19 mouse cellular contexts compared by ENCODE assay signal in genomic region chrX:102475555-102475954, GRCm38 (mm10). TPM values are rescaled to one million over a fixed set of nuclear protein-coding genes. Genes with fewer than 3 reads are reported as not detected.
DNase-seq lines count a peak whose midpoint lies in the region; ATAC-seq and TF ChIP-seq lines count a peak whose summit lies in the region.
"Had no signal": no experiment of that assay in that cellular context is flagged by ENCODE, and none has a peak within 500 bp of the region (broad histone marks: within the 10 kb centered on the region; RNA-seq: fewer than 3 reads in every experiment).

No protein-coding gene starts in this region.

- H3K36me3 ChIP-seq in forebrain, embryonic 14.5 days (ENCODE audit: control insufficient read depth, insufficient read depth, low read length): no peaks in the 10 kb centered on the region
- no peaks in the 10 kb centered on the region for H3K36me3 ChIP-seq in forebrain, embryonic 13.5 days (ENCODE audit: poor library complexity, severe bottlenecking)
- H3K36me3 ChIP-seq in heart, embryonic 15.5 days: no peaks in the 10 kb centered on the region
- H3K36me3 ChIP-seq: forebrain, embryonic 15.5 days; hindbrain, embryonic 15.5 days; kidney, embryonic 15.5 days; limb, embryonic 12.5 days; midbrain, embryonic 12.5 days had no signal

- ATAC-seq in forebrain, embryonic 14.5 days: no peak
- ATAC-seq in forebrain, embryonic 13.5 days: no peak
- 0 out of 2 replicates have a peak, but pooled peaks have one; percentile 50 for ATAC-seq in heart, embryonic 15.5 days (replicated peaks; ENCODE audit: insufficient number of reproducible peaks, insufficient read depth, low FRiP score, low read depth)
- ATAC-seq: forebrain, embryonic 15.5 days; intestine, embryonic 16.5 days had no signal

- no peaks in the 10 kb centered on the region for H3K9me3 ChIP-seq in forebrain, embryonic 14.5 days (replicated peaks; ENCODE audit: control insufficient read depth, low read length)
- no peaks in the 10 kb centered on the region for H3K9me3 ChIP-seq in forebrain, embryonic 13.5 days (replicated peaks)
- H3K9me3 ChIP-seq in heart, embryonic 15.5 days (replicated peaks): no peaks in the 10 kb centered on the region
- H3K9me3 ChIP-seq: forebrain, embryonic 15.5 days; hindbrain, embryonic 15.5 days; kidney, embryonic 15.5 days; limb, embryonic 12.5 days; midbrain, embryonic 12.5 days had no signal

- no peaks in the 10 kb centered on the region for H3K4me1 ChIP-seq in forebrain, embryonic 14.5 days (ENCODE audit: control insufficient read depth, insufficient read depth, low read length)
- no peaks in the 10 kb centered on the region for H3K4me1 ChIP-seq in forebrain, embryonic 13.5 days
- no peaks in the 10 kb centered on the region for H3K4me1 ChIP-seq in heart, embryonic 15.5 days (replicated peaks)
- H3K4me1 ChIP-seq: forebrain, embryonic 15.5 days; hindbrain, embryonic 15.5 days; kidney, embryonic 15.5 days; limb, embryonic 12.5 days; midbrain, embryonic 12.5 days had no signal

- no peak overlapping the region for H3K4me2 ChIP-seq in forebrain, embryonic 14.5 days (ENCODE audit: low read length)
- no peak overlapping the region for H3K4me2 ChIP-seq in forebrain, embryonic 13.5 days
- no peak overlapping the region for H3K4me2 ChIP-seq in heart, embryonic 15.5 days
- H3K4me2 ChIP-seq: forebrain, embryonic 15.5 days; hindbrain, embryonic 15.5 days; kidney, embryonic 15.5 days; limb, embryonic 12.5 days; midbrain, embryonic 12.5 days had no signal

- WGBS in forebrain, embryonic 14.5 days: 77% methylated on average over 5 of the region's 5 CpGs
- WGBS in forebrain, embryonic 13.5 days: 86% methylated on average over 5 of the region's 5 CpGs
- WGBS in heart, embryonic 15.5 days: 61% methylated on average over 5 of the region's 5 CpGs

- peak; percentile 2 for DNase-seq in forebrain, embryonic 14.5 days (ENCODE audit: low spot score)
- DNase-seq in heart, postnatal 36 days: no peak
- DNase-seq in left cerebral cortex, adult 9 months (ENCODE audit: low spot score in 2 of 2): peak; percentile 16 to 25
- DNase-seq in left cerebral cortex, adult 2 months (ENCODE audit: extremely low spot score in 1 of 2, low spot score in 2 of 2): no peak
- no peak for DNase-seq in urinary bladder, postnatal 25 days (ENCODE audit: low spot score)
- DNase-seq: adrenal gland, adult 8-10 months; B cell, adult 2 months; cerebellum, postnatal 25 days; gastrocnemius, postnatal 10 days; thymus, postnatal 4 days had no signal

- no peaks in the 10 kb centered on the region for H3K27me3 ChIP-seq in forebrain, embryonic 14.5 days (replicated peaks; ENCODE audit: control insufficient read depth, insufficient read depth, low read length)
- no peaks in the 10 kb centered on the region for H3K27me3 ChIP-seq in forebrain, embryonic 13.5 days
- H3K27me3 ChIP-seq in heart, embryonic 15.5 days: no peaks in the 10 kb centered on the region
- H3K27me3 ChIP-seq: forebrain, embryonic 15.5 days had no signal

- no peak for TF ChIP-seq CTCF in left cerebral cortex, adult 2 months (IDR thresholded peaks at IDR 0.05)

- no peak overlapping the region for H3K9ac ChIP-seq in forebrain, embryonic 14.5 days (ENCODE audit: low read length)
- H3K9ac ChIP-seq in forebrain, embryonic 13.5 days: no peak overlapping the region
- H3K9ac ChIP-seq in heart, embryonic 15.5 days: no peak overlapping the region
- H3K9ac ChIP-seq: forebrain, embryonic 15.5 days; hindbrain, embryonic 15.5 days; kidney, embryonic 15.5 days; limb, embryonic 12.5 days; liver, embryonic 14.5 days; midbrain, embryonic 12.5 days had no signal

- H3K27ac ChIP-seq in forebrain, embryonic 14.5 days (ENCODE audit: low read depth, low read length): no peak overlapping the region
- H3K27ac ChIP-seq in forebrain, embryonic 13.5 days: no peak overlapping the region
- H3K27ac ChIP-seq in heart, embryonic 15.5 days: peak overlapping the region; percentile 62
- no peak overlapping the region; the same call in 1 of the 2 replicates for H3K27ac ChIP-seq in left cerebral cortex, adult 2 months
- H3K27ac ChIP-seq: forebrain, embryonic 15.5 days; hindbrain, embryonic 15.5 days; kidney, embryonic 15.5 days; limb, embryonic 12.5 days; liver, embryonic 14.5 days; midbrain, embryonic 12.5 days had no signal

- intact Hi-C loops in heart, postnatal 36 days (cut with DNase I): loop anchor here (10.0 kb wide), 1 partner anchor 221 kb away; the partner anchor contains the start of gene Cited1
- intact Hi-C loops in left cerebral cortex, adult 2 months (cut with DNase I): loop anchor here (1.0 to 10.0 kb wide), 6 partner anchors 59 to 521 kb away; partner anchors contain the start of gene Rps4x

- H3K4me3 ChIP-seq in forebrain, embryonic 14.5 days (ENCODE audit: low read depth, low read length): no peak overlapping the region
- H3K4me3 ChIP-seq in forebrain, embryonic 13.5 days: no peak overlapping the region
- no peak overlapping the region for H3K4me3 ChIP-seq in heart, embryonic 15.5 days
- H3K4me3 ChIP-seq in left cerebral cortex, adult 2 months: no peak overlapping the region
- H3K4me3 ChIP-seq: forebrain, embryonic 15.5 days; hindbrain, embryonic 15.5 days; kidney, embryonic 15.5 days; limb, embryonic 12.5 days; midbrain, embryonic 12.5 days had no signal

RNA-seq across cellular contexts. Expression of gene Hdac8, which starts 29.6 kb away (rescaled TPM):
- polyA plus RNA-seq in forebrain, embryonic 14.5 days (2014; fragmentation: Nextera tagmentation; extraction: Ambion mirVana): 3.1 and 3.5 TPM in 2 replicates
- 12.2 and 12.4 TPM in 2 replicates for polyA plus RNA-seq in forebrain, embryonic 13.5 days (2015; fragmentation: Nextera tagmentation; extraction: Ambion mirVana)
- 5.4 and 6.1 TPM in 2 replicates for polyA plus RNA-seq in heart, embryonic 15.5 days (2015; fragmentation: Nextera tagmentation; extraction: Ambion mirVana)
- total RNA-seq in heart, postnatal 36 days (2021): 1 to 10 TPM; 4.7 to 5.3 TPM
- 10 to 100 TPM; 16.0 to 16.9 TPM for total RNA-seq in left cerebral cortex, adult 2 months (2021)

Comparison
In these comparisons a context has a peak if more than half of its experiments do, and no peak if none do; other contexts are left out.
1. DNase-seq: peak in forebrain, embryonic 14.5 days (single experiment) and left cerebral cortex, adult 9 months (2 of 2); none in heart, postnatal 36 days (0 of 2), left cerebral cortex, adult 2 months (0 of 2) and urinary bladder, postnatal 25 days (single experiment).